Mouse (Mus musculus): ENCODE measurements around the gene Olfr469. TPM values are rescaled to one million over a fixed set of nuclear protein-coding genes. Genes with fewer than 3 reads are reported as not detected.
A peak's percentile ranks its signal among the peaks of the same experiment; 100 is the strongest.
"Not testable (repeated sequence)": the region's sequence is repeated elsewhere in the genome, so short reads cannot be mapped to it uniquely, and the experiment has no call there.

The Olfr469 gene
- total RNA-seq (2021), result not detected
- long read RNA-seq, experiment 1, result 0 reads
- long read RNA-seq, experiment 2, result 0 reads

DNA sequence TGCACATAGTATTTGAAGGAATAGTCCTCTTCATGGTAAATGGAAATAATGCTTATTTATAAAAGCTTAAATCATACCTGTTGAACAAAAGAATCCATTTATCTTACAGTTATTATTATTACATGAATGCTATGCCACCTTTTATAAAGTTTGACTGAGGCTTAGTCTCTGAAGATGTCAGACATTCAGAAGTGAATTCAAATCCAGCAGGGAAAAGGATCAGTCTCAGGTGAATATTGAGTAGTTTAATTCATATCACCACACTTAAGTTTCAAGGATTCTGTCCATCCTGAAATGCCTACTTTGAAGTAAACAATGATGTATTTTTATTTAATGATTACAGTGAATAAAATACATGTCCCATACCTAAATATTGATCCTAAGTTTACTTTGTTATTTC is at the start of gene Olfr469:
TSS of gene Olfr469 (minus strand) at position 101 of the 400 bp plus-strand sequence.
- DNase-seq; intact Hi-C loops (cut with DNase I): not testable (repeated sequence)

DNA sequence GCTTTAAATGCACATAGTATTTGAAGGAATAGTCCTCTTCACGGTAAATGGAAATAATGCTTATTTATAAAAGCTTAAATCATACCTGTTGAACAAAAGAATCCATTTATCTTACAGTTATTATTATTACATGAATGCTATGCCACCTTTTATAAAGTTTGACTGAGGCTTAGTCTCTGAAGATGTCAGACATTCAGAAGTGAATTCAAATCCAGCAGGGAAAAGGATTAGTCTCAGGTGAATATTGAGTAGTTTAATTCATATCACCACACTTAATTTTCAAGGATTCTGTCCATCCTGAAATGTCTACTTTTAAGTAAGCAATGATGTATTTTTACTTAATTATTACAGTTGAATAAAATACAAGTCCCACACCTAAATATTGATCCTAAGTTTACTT is 22.0 kb upstream of the Olfr469 start, which contains the start of gene Olfr470:
TSS of gene Olfr470 (minus strand) at position 101 of the 400 bp plus-strand sequence.
- DNase-seq; intact Hi-C loops (cut with DNase I): not testable (repeated sequence)

DNA sequence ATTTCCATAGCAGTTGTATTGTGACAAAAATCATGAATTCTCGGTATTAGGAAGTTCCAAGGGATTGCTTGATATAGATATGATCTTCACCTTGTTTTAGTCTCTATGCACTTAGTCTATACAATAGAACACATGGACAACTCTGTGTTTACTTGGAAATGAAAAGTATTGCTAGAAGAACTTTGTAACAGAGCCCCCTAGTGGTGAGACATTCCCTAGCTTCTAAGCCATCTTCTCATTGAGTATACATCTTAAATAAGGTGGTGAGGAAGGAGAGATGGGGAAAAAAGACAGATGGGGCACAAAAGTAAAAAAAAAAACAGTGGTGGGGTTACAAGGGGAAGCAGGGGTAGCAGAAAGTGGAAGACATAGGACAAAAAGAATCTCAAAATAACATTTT is 16.4 kb upstream of the Olfr469 start:
- DNase-seq, result no peak
- intact Hi-C loops (cut with DNase I), result no loop called here

DNA sequence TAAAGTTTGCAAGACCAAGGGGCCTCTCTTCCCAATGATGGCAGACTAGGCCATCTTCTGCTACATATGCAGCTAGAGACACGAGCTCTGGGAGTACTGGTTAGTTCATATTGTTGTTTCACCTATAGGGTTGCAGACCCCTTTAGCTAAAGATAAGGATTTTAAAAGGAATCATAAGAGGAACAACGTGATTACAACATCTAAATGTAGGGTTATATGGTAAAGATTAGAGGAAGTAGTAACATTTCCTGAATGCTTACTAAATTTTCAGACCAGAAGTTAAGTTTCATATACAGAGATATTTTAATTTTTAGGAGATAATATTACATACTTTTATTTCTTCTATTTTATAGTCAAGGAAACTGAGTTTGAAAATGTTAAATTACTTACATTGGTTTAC is 1.5 kb downstream of the Olfr469 start:
- DNase-seq; intact Hi-C loops (cut with DNase I): not testable (repeated sequence)

DNA sequence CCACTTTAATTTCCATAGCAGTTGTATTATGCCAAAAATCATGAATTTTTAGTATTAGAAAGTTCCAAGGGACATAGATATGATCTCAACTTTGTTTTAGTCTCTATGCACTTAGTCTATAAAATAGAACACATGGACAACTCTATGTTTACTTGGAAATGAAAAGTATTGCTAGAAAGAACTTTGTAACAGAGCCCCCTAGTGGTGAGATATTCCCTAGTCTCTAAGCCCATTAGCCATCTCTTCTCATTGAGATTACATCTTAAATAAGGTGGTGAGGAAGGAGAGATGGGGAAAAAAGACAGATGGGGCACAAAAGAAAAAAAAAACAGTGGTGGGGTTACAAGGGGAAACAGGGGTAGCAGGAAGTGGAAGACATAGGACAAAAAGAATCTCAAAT is 5.9 kb downstream of the Olfr469 start:
- intact Hi-C loops (cut with DNase I), result no loop called here
- no peak for DNase-seq

DNA sequence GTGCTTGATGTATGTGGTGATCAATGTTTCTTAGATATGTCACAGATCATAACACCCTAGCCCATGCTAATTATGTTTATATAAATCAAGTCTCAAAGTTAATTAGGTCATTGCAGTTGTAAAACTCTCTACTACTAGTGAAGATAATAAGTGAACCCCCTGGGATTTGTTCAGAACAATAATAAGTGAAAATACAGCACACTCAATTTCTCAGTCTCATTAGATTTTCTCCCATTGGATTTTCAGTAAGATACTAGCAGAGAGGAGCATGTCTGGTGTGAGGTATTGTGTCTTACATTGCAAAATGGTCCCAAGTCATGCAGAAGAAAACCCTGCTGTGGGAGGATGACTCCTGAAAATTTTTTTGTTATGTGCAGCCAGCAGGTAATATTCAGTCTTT is 13.4 kb downstream of the Olfr469 start, which contains the start of gene Olfr467:
TSS of gene Olfr467 (plus strand) at position 301 of the 400 bp plus-strand sequence.
- DNase-seq, result no peak
- intact Hi-C loops (cut with DNase I), result no loop called here

DNA sequence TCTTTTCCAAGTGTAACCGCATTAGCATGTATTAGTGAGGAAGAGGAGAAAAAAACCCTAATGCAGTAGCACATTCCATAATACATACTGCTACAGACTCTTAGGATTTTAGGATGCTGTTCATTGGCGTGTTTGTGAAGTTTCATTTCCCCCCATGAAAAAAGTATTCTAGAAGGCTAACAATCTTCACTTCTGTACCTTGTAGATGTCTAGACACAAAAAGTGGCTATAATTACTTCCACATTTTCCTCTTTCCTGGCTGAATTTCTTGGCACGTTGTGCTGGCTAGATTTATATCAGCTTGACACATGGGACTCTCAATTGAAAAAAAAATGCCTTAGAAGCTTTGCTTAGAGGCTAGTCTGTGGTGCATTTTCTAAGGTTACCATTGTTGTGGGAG is 23.2 kb downstream of the Olfr469 start:
- DNase-seq, result no peak
- intact Hi-C loops (cut with DNase I), result no loop called here

DNA sequence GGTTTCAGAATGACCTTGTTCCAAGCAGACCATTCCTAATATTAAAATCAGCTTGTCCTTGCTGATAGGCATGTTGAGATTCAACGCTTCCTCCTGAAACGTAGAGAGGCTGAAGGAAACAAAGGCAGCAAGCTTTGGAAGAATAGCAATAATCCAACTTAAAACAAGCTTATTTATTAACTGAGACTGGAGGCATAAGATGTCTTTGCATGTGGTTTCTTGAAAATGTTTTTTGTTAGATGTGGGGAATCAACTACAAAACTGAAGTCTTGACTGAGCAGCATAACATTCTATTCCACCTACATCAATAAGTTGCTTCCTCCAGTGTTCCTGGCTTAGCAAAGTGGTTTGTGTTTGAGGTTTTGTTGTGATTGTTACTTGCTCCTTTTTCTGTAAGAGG is 24.2 kb downstream of the Olfr469 start, which contains the start of gene Ovch2:
TSS of gene Ovch2 (minus strand) at position 101 of the 400 bp plus-strand sequence.
- DNase-seq, result no peak
- intact Hi-C loops (cut with DNase I), result no loop called here

DNA sequence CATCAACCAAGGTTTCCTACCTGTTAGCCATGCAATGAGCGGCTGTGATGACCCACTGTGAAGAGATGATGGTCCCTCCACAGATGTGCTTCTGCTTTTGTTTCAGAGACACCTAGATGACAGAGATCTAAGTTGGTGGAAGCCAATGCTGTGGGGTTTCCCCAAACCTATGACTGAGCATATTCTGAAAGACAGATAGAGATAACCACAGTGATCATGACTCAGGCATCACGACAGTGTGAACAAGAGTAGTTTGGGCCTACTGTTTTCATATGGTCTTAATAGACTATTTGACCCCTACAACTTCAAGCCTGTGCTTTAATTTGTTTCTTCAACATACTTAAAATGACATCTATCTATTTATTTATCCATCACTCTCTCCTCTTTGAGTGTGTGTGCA is 28.8 kb downstream of the Olfr469 start:
- intact Hi-C loops (cut with DNase I), result no loop called here

DNA sequence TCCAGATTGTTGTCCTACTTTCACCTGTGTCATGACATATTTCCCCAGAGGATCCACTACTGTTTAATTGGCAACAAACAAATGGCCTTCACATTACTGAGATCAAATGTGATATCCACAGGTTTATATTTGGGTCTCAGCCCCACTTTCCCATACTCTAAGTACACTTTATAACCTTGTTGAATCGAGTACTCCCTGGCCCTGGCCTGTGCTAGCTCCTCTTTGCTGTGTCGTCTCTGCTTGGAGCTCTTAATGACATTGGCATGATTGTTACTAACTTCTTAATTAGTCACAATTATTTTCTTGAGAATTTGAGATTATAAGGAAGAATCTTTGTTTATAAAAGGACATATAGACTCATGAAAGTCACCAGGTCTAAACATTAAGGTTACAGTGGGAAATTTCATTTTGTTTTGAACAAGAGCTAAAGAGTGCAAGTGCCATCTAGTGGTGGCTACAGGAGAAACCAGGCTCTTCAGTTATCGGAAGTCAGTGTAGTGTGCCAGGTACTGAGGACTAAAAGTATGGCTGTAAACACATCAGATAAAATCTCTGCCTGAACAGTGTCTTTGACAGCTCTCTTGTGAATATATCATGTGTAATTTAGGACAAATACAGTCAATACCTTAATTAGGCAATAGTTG is 37.2 kb downstream of the Olfr469 start:
- peak in 1 of 2 experiments; percentile 5 for DNase-seq
- intact Hi-C loops (cut with DNase I), result loop anchor here (5.0 to 10.0 kb wide), 2 partner anchors 36 to 573 kb away; no protein-coding TSS in a partner anchor

More for the DNA sequence above, 28.8 kb downstream of the Olfr469 start:
- DNase-seq, result no peak

DNA sequence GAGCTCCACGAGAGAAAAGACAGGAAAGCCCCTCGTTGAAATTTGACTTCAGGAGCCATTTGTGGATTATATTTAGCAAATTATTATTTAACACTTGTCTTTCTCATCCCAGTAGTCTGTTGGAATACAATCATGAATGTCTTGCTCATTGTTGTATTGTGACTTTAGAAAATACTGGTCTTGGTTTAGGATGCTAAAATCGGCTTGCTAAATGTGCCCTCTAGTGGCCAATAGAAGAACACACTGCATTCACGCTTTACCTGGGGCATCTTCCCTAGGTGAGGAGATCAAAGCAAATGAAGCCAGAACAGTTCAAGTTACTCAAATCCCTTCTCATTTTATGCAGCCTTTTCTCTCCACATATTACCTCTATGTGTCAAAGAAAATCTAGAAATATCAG is 45.7 kb downstream of the Olfr469 start:
- intact Hi-C loops (cut with DNase I), result loop anchor here (10.0 kb wide), 1 partner anchor 565 kb away; no protein-coding TSS in a partner anchor
- no peak for DNase-seq

DNA sequence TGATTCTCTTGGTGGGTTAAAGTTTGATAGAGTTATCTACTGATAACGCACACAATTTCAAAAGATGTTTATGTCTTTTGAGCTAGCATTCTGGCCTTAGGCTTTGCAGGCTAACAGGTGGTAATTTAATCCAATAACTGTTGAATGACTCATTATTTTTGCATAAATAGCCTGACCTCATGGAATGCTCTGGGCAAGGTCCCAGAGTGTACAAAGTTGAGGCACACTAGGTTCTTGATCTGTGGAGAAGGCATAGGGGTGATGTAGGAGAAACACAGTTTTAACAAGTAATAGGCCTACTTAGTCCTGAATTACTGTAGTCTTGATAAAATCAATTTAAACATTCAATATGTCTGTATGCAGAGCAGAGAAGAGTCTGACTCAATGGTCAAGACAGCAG is 47.1 kb downstream of the Olfr469 start:
- intact Hi-C loops (cut with DNase I), result no loop called here
- no peak for DNase-seq

DNA sequence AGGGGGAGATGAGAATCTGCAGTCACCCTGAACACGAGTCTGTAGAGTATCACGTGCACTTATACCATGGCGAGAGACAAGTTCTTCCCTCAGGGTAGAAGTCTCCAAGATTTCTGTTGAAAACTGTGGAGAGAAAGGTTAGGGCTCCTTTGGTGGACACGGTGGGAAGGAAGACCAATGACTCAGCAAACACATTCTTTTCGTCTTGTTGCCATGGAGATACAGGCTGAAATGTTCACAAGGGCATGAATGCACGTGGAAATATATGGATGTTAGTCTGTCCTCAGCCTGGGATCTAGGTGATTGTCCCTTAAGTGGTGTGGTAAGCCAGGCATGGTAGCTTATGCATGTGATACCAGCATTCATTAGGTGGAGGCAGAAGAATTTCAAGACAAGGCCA is 54.5 kb downstream of the Olfr469 start:
- intact Hi-C loops (cut with DNase I), result no loop called here
- DNase-seq, result no peak

Other genes with a start within 250 kb of the Olfr469 start
- 10 to 100 TPM; 15.9 to 17.0 TPM for gene Ppfibp2, start 230.3 kb downstream of the Olfr469 start, total RNA-seq (2021)
- not detected for gene 5330417H12Rik, start 200.4 kb downstream of the Olfr469 start, total RNA-seq (2021)
- not detected for gene Cyb5r2, start 67.5 kb downstream of the Olfr469 start, total RNA-seq (2021)
- not detected for gene Ovch2, start 24.3 kb downstream of the Olfr469 start, total RNA-seq (2021)
- gene Olfr467, start 13.3 kb downstream of the Olfr469 start, total RNA-seq (2021), result not detected
- not detected for gene Olfr470, start 21.9 kb upstream of the Olfr469 start, total RNA-seq (2021)
- not detected for gene Olfr472, start 72.4 kb upstream of the Olfr469 start, total RNA-seq (2021)
- not detected for gene Olfr473, start 104.9 kb upstream of the Olfr469 start, total RNA-seq (2021)
- gene Olfr474, start 129.1 kb upstream of the Olfr469 start, total RNA-seq (2021), result not detected
- gene Olfr476, start 139.3 kb upstream of the Olfr469 start, total RNA-seq (2021), result not detected
- gene Olfr477, start 161.2 kb upstream of the Olfr469 start, total RNA-seq (2021), result not detected
- not detected for gene Olfr478, start 208.4 kb upstream of the Olfr469 start, total RNA-seq (2021)
- gene Olfr479, start 225.2 kb upstream of the Olfr469 start, total RNA-seq (2021), result not detected
- not detected for gene Olfr480, start 241.8 kb upstream of the Olfr469 start, total RNA-seq (2021)